Mouse (Mus musculus) lung, postnatal 0 days (tissue): Measurements from ENCODE around the gene Alyref2.
A peak's percentile ranks its signal among the peaks of the same experiment; 100 is the strongest.

Experiments
- CTCF ChIP-seq: IDR thresholded peaks from 2 replicates; pipeline ENCODE4 v1.5.1; 2016; ENCODE audit warnings: antibody characterized with exemption, mild to moderate bottlenecking
- EP300 ChIP-seq: IDR thresholded peaks from 2 replicates; pipeline ENCODE4 v1.6.1; 2016; ENCODE audit warnings: antibody characterized with exemption, mild to moderate bottlenecking, control low read depth

DNA sequence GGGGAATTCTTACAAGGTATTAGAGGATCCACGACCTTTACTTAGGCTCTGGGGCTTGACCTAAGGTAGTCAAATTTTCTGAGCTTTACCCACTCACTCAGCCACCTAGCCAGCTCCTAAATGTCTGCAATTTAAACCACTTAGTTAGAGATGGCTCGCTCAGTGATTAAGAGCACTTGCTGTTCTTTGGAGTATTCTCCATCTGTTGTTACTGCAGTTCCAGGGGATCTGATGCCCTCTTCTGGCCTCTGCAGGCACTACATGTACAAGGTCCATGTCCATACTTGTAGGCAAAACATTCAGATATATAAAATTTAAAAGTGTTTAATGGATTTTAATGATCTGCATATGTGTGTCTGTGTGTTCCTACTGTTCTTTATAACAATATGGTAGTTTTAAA lies 24.3 kb upstream of the Alyref2 start:
- TF ChIP-seq CTCF (peak; percentile 93), EP300 (peak; percentile 72)
